Mouse (Mus musculus): ENCODE results near the gene Vmn2r114. TPM values are rescaled to one million over a fixed set of nuclear protein-coding genes. Genes with fewer than 3 reads are reported as not detected.
"Not testable (repeated sequence)": the region's sequence is repeated elsewhere in the genome, so short reads cannot be mapped to it uniquely, and the experiment has no call there.

The Vmn2r114 gene
- not detected in 2 replicates for polyA plus RNA-seq (2012; ENCODE audit: insufficient read depth, insufficient read length, missing spikeins)

DNA sequence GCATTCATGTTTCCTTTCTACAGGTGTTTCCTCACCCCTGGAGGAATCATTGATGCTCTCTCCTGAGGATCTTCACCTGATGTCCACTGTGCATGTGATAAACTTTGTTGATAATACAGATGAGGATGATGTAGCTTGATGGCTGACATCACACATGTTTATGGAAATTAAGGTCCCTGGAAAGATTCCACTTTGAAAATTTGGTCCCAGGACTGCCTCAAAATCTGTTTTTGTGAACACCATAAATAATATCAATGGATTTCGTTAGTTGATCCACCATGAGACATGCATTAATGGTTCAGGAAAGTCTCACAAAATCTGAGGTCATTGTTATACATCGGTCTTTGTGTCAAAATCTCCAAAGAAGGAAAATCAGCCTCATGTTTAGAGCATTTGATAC, at the start of gene Vmn2r114:
Gene Vmn2r114 (minus strand): TSS at position 101 of the 400 bp plus-strand sequence.
- H3K4me1 ChIP-seq (ENCODE audit: control insufficient read depth, insufficient read depth, insufficient read length, low read length); H3K4me3 ChIP-seq (ENCODE audit: insufficient read depth, low read depth, low read length); H3K27ac ChIP-seq (replicated peaks; ENCODE audit: low read depth, low read length): not testable (repeated sequence)

DNA sequence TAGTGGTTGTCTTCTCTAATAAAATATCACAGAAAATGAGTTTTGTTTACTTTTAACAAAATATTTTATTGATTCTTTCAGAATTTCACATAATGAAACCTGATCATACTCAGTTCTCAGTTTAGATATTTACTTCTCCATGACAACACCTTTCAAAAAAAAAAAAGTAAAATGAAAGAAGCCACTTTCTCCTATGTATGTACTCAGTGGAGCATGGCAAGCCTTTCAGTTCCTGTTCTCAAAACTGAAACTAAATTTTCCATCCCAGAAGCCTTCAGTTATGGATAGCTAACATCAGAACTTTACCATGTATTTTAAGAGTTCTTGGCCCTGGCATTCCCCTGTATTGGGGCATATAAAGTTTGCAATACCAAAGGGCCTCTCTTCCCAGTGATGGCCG, 39.3 kb upstream of the Vmn2r114 start:
- H3K4me3 ChIP-seq (ENCODE audit: insufficient read depth, low read depth, low read length) = no peak overlapping the region
- H3K27ac ChIP-seq (replicated peaks; ENCODE audit: low read depth, low read length) = no peak overlapping the region
- H3K4me1 ChIP-seq (ENCODE audit: control insufficient read depth, insufficient read depth, insufficient read length, low read length) = no peaks in the 10 kb centered on the region

DNA sequence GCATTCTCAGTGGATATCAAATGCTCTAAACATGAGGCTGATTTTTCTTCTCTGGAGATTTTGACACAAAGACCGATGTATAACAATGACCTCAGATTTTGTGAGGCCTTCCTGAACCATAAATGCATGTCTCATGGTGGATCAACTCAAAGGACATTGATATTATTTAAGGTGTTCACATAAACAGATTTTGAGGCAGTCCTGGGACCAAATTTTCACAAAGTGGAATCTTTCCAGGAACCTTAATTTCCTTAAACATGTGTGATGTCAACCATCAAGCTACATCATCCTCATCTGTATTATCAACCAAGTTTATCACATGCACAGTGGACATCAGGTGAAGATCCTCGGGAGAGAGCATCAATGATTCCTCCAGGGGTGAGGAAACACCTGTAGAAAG, 31.1 kb upstream of the Vmn2r114 start, which contains the start of gene Vmn2r115:
Gene Vmn2r115 (plus strand): TSS at position 301 of the 400 bp plus-strand sequence.
- not testable (repeated sequence) for H3K4me3 ChIP-seq (ENCODE audit: insufficient read depth, low read depth, low read length); H3K27ac ChIP-seq (replicated peaks; ENCODE audit: low read depth, low read length); H3K4me1 ChIP-seq (ENCODE audit: control insufficient read depth, insufficient read depth, insufficient read length, low read length)

DNA sequence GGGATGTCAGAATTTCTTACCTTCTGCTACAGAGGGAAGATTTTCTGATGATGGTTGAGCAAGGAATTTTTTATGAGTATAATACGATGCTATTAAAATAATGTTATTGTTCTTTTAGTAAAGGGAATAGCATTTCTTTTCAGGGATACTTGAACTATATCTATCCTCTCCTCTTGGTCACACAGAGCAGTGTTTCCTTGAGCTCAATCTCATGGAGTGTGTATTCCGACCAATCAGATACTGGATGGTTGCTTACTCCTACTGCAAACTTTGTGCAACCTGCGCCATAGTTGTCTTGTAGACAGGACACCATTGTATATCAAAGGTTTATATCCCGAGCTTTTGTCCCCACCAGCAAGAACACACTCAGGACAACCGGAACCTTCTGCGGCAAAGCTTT, 18.3 kb upstream of the Vmn2r114 start:
- no peak overlapping the region for H3K4me3 ChIP-seq (ENCODE audit: insufficient read depth, low read depth, low read length)
- H3K4me1 ChIP-seq (ENCODE audit: control insufficient read depth, insufficient read depth, insufficient read length, low read length) = no peaks in the 10 kb centered on the region
- H3K27ac ChIP-seq (replicated peaks; ENCODE audit: low read depth, low read length) = no peak overlapping the region

Other genes starting within 250 kb of the Vmn2r114 start
- gene Zfp40, start 119.3 kb downstream of the Vmn2r114 start, polyA plus RNA-seq (2012; ENCODE audit: insufficient read depth, insufficient read length, missing spikeins) = 4.4 and 5.8 TPM in 2 replicates
- not detected in 2 replicates for gene Vmn2r115, start 31.2 kb upstream of the Vmn2r114 start, polyA plus RNA-seq (2012; ENCODE audit: insufficient read depth, insufficient read length, missing spikeins)
- not detected in 2 replicates for gene Vmn2r116, start 72.1 kb upstream of the Vmn2r114 start, polyA plus RNA-seq (2012; ENCODE audit: insufficient read depth, insufficient read length, missing spikeins)
- not detected in 2 replicates for gene Vmn2r117, start 167.2 kb upstream of the Vmn2r114 start, polyA plus RNA-seq (2012; ENCODE audit: insufficient read depth, insufficient read length, missing spikeins)